Mouse (Mus musculus) left cerebral cortex, postnatal 4 days (tissue): ENCODE results near the gene Heatr5b. TPM values are rescaled to one million over a fixed set of nuclear protein-coding genes. Genes with fewer than 3 reads are reported as not detected.

Source experiments
- DNase-seq: peaks from one replicate; pipeline ENCODE4 v3.0.0-alpha.2; 2022
- intact Hi-C: fragments of 180-260 bp; cut with DNase I; formaldehyde crosslinking; loops from one replicate; pipeline ENCODE4 v1.15.1; 2025
- total RNA-seq, 2 experiments: library from RNA; stranded (reverse); gene quantifications; 2 replicates each; pipeline ENCODE4 v1.2.3; 2021

Gene Heatr5b
- total RNA-seq, 2 experiments from 2014 or later, result 53.9 to 54.7 TPM

DNA sequence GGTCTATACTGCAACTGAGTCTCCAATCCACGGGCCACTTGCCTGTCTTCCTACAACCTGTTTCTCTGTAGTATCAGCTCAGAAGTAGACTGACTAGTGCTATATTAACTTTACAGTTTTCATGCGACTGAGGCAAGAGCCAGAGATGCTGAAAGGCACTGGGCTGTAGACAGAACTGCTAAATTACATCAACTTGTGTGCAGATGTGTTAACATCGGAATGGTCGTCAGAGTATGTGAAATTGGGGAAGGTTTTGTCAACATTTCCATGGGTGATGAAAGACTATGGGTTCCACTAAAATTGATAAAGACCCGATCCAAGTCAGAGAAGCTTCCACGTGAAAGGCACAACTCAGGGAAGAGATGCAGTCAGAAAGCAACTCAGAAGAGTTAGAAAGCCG, 132.2 kb downstream of the Heatr5b start:
- DNase-seq, result no peak
- intact Hi-C loops, result no loop called here

Other genes with a start within 250 kb of the Heatr5b start
- 10 to 100 TPM; 47.3 to 49.5 TPM for gene Strn, start 98.2 kb downstream of the Heatr5b start, total RNA-seq
- 10 to 100 TPM; 33.3 to 36.9 TPM for gene Gpatch11, start 203 bp upstream of the Heatr5b start, total RNA-seq
- 1 to 10 TPM; 5.1 to 5.9 TPM for gene Eif2ak2, start 47.2 kb upstream of the Heatr5b start, total RNA-seq
- under 1 TPM in 1 of 2 experiments, not detected in 1; 0.62 TPM for gene Sult6b1, start 71.6 kb upstream of the Heatr5b start, total RNA-seq
- 10 to 100 TPM; 29.9 to 32.8 TPM for gene Cebpzos, start 81.1 kb upstream of the Heatr5b start, total RNA-seq
- gene Cebpz, start 101.7 kb upstream of the Heatr5b start, total RNA-seq, result 10 to 100 TPM; 37.5 to 40.3 TPM
- 10 to 100 TPM; 62.2 to 65.5 TPM for gene Ndufaf7, start 101.8 kb upstream of the Heatr5b start, total RNA-seq
- 10 to 100 TPM; 18.4 to 20.1 TPM for gene Prkd3, start 185.5 kb upstream of the Heatr5b start, total RNA-seq
- 10 to 100 TPM; 18.3 to 19.7 TPM for gene Qpct, start 216.5 kb upstream of the Heatr5b start, total RNA-seq